Mouse (Mus musculus): ENCODE data around the gene Olfr1105.

GRCm38 (mm10) chr2:87075717-87076116 is 39.4 kb upstream of the Olfr1105 start, which contains the start of gene Olfr1107:
- TF ChIP-seq MAZ (IDR thresholded peaks at IDR 0.05; ENCODE audit: low read depth, low read length) (no peak), POLR2A (IDR thresholded peaks at IDR 0.05; ENCODE audit: low read depth, low read length) (no peak), CTCF (conservative IDR thresholded peaks at IDR 0.05 in 1 of 2, IDR thresholded peaks at IDR 0.05 in 1 of 2; ENCODE audit: low read depth in 2 of 2, low read length in 2 of 2) (no peak), EP300 (IDR thresholded peaks at IDR 0.05; ENCODE audit: low read length) (no peak), ZMIZ1 (IDR thresholded peaks at IDR 0.05; ENCODE audit: low read depth, low read length) (no peak), GABPA (IDR thresholded peaks at IDR 0.05; ENCODE audit: insufficient replicate concordance, low read depth, low read length) (no peak), MAX (IDR thresholded peaks at IDR 0.05; ENCODE audit: low read length) (no peak), POLR2AphosphoS2 (IDR thresholded peaks at IDR 0.05; ENCODE audit: low read depth, low read length) (no peak), USF2 (conservative IDR thresholded peaks at IDR 0.05; ENCODE audit: low read depth, low read length) (no peak), JUN (IDR thresholded peaks at IDR 0.05; ENCODE audit: insufficient read depth, low read depth, low read length) (no peak), MXI1 (IDR thresholded peaks at IDR 0.05; ENCODE audit: low read depth, low read length) (no peak)
